Mouse (Mus musculus) midbrain, embryonic 12.5 days (tissue): Measurements from ENCODE around the gene Hist1h2ah. TPM values are rescaled to one million over a fixed set of nuclear protein-coding genes. Genes with fewer than 3 reads are reported as not detected.
"Not testable (repeated sequence)": the region's sequence is repeated elsewhere in the genome, so short reads cannot be mapped to it uniquely, and the experiment has no call there.

ENCODE experiments used
- ATAC-seq: fragments of 200-750 bp; cut with Nextera tagmentation; 2 replicates; pipeline ENCODE4 v1.8.0; 2017; ENCODE audit warnings: low read depth, moderate TSS enrichment, moderate library complexity; ENCODE audit not compliant: low FRiP score
- H3K27ac ChIP-seq: fragments of 300-500 bp; sonication (generic); replicated peaks from 2 replicates; pipeline ENCODE4 v1.5.1; 2016; ENCODE audit warnings: mild to moderate bottlenecking
- H3K27me3 ChIP-seq: fragments of 300-500 bp; sonication (generic); 2 replicates; pipeline ENCODE4 v1.6.1; 2016; ENCODE audit warnings: mild to moderate bottlenecking
- H3K36me3 ChIP-seq: fragments of 300-500 bp; sonication (generic); 2 replicates; pipeline ENCODE4 v1.6.1; 2016
- H3K4me1 ChIP-seq: fragments of 300-500 bp; sonication (generic); 2 replicates; pipeline ENCODE4 v1.6.1; 2016
- H3K4me2 ChIP-seq: fragments of 300-500 bp; sonication (generic); replicated peaks from 2 replicates; pipeline ENCODE4 v1.6.1; 2016; ENCODE audit warnings: mild to moderate bottlenecking, moderate library complexity
- H3K4me3 ChIP-seq: fragments of 300-500 bp; sonication (generic); 2 replicates; pipeline ENCODE4 v1.5.1; 2016; ENCODE audit warnings: mild to moderate bottlenecking
- H3K9ac ChIP-seq: fragments of 300-500 bp; sonication (generic); replicated peaks from 2 replicates; pipeline ENCODE4 v1.6.1; 2016; ENCODE audit warnings: mild to moderate bottlenecking, moderate library complexity
- H3K9me3 ChIP-seq: fragments of 300-500 bp; sonication (generic); 2 replicates; pipeline ENCODE4 v1.6.1; 2016; ENCODE audit warnings: mild to moderate bottlenecking
- WGBS: fragments of 180-500 bp; shearing (Covaris S2); methylation state at CpG from one replicate; pipeline ENCODE4 v1.1.7; 2016; 5-methylcytosine and 5-hydroxymethylcytosine counted together
- polyA plus RNA-seq: library from polyadenylated mRNA; unstranded; fragments of >200 nt; fragmentation: Nextera tagmentation; extraction: Ambion mirVana; gene quantifications from 2 replicates; pipeline ENCODE4 v1.2.1, GENCODE M21; 2016

Gene Hist1h2ah
- polyA plus RNA-seq, 1 experiment from 2014 or later = 10.1 TPM

DNA sequence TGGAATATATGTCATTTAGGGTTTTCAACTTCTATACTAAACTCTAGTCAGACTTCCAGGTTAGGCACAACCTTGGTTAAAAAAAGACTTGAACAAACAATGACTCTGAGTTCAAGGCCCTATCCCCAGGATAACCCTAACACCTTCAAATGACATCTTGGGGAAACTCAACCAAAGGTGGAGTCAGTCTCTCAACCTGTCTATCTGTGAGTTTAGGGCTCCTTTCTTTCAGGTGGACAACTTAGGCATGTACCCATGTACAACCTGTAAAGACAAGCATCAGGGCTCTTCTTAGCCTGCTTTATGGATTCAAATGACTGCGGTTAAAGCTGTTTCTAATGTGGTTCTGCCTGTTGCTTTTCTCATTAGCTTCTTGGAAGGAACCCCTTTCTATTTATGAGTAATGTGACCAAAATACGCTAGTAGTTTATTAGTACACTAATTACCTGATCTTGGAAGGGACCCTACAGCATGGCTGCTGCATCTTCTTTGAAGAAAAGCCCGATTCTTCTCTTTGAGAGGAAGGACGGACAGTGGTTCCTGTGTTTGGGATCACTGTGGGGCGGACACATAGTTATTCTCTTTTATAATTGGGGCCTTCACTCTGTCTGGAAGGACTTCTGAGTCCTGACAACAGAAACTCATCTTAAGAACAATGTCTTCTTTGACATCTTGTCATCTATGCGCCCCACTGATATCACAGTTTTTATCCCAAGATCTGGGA is 9.2 kb upstream of the Hist1h2ah start:
- Histone ChIP-seq H3K4me2 (peak overlapping the region; percentile 60), H3K9ac (no peak overlapping the region), H3K27ac (no peak overlapping the region), H3K4me1 (peaks cover 21% of the 10 kb centered on the region), H3K36me3 (no peaks in the 10 kb centered on the region), H3K27me3 (no peaks in the 10 kb centered on the region), H3K4me3 (peak overlapping the region; percentile 40; the same call in 1 of the 2 replicates), H3K9me3 (no peaks in the 10 kb centered on the region)
- no peak for ATAC-seq
- 86% methylated on average over 6 of the region's 6 CpGs for WGBS

DNA sequence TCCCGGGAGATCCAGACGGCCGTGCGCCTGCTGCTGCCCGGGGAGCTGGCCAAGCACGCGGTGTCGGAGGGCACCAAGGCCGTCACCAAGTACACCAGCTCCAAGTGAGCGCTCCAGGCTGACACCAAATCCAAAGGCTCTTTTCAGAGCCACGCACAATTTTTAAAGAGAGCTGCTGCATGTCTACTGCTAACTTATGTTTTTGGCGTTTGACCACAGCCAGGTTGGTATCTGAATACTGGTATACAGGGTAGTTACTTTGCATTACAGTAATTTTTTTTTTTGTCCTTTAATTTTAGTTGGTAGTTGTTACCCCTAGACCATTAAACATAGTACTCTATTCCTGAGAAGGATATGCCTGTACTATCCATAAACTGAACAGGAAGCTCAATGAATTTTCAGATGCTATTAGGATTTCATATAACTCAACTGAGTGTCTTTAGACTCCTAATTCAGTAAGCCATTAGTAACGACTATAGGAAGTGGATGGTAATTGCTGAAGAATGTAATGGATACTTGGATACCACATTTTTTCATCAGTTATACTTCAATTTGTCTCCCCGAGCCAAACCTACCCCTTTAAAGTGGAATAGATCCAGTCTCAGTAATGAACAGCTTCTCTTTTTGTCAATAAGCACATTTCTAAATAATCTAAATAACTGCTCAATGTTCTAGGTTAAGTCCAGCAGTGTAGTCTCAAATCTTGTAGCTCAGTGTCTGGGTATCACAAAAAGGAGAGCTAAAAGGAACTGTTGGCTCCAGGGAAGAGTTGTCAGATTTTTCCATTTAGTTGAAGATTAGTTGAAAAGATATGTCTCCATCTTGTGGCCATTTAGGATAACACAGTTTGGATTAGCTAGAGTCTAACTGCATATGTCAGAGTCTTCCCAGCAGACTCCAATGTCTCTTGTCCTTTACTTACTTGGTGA is 8.4 kb upstream of the Hist1h2ah start:
- Histone ChIP-seq H3K4me3 (peak overlapping the region; percentile 40), H3K27me3 (no peaks in the 10 kb centered on the region), H3K4me1 (peaks cover 21% of the 10 kb centered on the region), H3K9me3 (no peaks in the 10 kb centered on the region), H3K36me3 (no peaks in the 10 kb centered on the region), H3K27ac (peak overlapping the region; percentile 78), H3K4me2 (peak overlapping the region; percentile 60), H3K9ac (peak overlapping the region; percentile 54; the same call in 1 of the 2 replicates)
- peak; percentile 21; the same call in 1 of the 2 replicates for ATAC-seq
- 1% methylated on average over 11 of the region's 14 CpGs for WGBS

- H3K27me3 ChIP-seq, H3K9me3 ChIP-seq, H3K36me3 ChIP-seq: not testable (repeated sequence)
- Histone ChIP-seq H3K4me2 (peak within 1 kb of the TSS; percentile 65), H3K4me3 (peak within 1 kb of the TSS; percentile 41), H3K4me1 (peaks cover 21% of the 10 kb centered on the region), H3K9ac (peak within 1 kb of the TSS; percentile 61), H3K27ac (peak within 1 kb of the TSS; percentile 93)
- under 1% methylated on average over 35 of the region's 80 CpGs for WGBS
- peak; percentile 92 for ATAC-seq
Observed at GRCm38 (mm10) chr13:22042568-22043502, 7.5 kb upstream of the Hist1h2ah start, which contains the start of the genes Hist1h2ag and Hist1h2bj. TSS of gene Hist1h2ag (minus strand) at chr13:22042944. TSS of gene Hist1h2bj (plus strand) at chr13:22043214.

DNA sequence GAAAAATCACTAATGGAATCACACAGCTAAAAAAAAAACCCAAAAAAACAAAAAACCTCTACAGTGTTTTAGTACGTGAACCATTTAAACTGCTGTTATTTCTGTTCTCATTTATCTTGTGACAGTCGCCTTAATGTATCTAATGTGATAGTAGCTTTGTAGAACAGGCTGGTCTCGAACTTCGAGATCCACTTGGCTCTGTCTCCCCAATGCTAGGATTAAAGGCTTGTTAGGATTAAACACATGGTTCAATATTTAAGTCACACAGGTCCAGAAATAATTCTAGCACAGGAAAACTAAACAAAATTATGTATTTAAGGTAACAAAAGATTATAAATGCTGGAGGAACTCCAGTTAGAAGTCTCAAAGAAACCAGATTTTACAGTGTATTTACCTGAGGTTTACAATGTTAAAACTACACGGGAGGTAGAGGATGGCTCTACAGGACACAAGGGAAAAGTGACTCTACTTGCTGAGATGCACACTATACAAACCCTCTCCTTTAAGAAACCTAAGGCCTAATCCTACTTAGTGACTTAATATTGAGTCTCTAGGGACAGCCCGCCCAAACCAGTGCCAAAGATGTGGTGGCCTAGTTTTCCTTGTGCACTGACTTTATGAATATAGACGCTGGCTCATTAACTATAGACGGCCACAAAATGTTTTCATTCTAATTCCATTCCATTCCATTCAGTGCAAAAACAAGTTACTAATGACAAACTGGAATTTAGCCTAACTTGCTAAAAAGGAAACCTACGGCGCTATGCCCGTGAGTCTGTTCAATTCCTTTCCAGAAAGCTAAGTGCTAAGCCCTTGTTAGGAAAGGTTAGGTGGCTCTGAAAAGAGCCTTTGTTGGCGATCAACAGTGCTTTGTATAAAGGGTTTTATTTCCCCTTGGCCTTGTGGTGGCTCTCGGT is 6.5 kb upstream of the Hist1h2ah start:
- H3K36me3 ChIP-seq = no peaks in the 10 kb centered on the region
- no peaks in the 10 kb centered on the region for H3K27me3 ChIP-seq
- H3K4me3 ChIP-seq = peak overlapping the region; percentile 41
- no peaks in the 10 kb centered on the region for H3K9me3 ChIP-seq
- ATAC-seq = no peak
- peak overlapping the region; percentile 65 for H3K4me2 ChIP-seq
- peaks cover 21% of the 10 kb centered on the region for H3K4me1 ChIP-seq
- peak overlapping the region; percentile 93 for H3K27ac ChIP-seq
- 1% methylated on average over 13 of the region's 13 CpGs for WGBS
- H3K9ac ChIP-seq = peak overlapping the region; percentile 61

GRCm38 (mm10) chr13:22041142-22041536 is 5.8 kb upstream of the Hist1h2ah start, which contains the start of gene Hist1h4i:
TSS of gene Hist1h4i (minus strand) at chr13:22041362.
- Histone ChIP-seq H3K4me2 (peak within 1 kb of the TSS; percentile 65), H3K9ac (peak within 1 kb of the TSS; percentile 61), H3K27ac (peak within 1 kb of the TSS; percentile 93), H3K4me3 (peak within 1 kb of the TSS; percentile 44), H3K4me1 (peaks cover 28% of the 10 kb centered on the region)
- ATAC-seq = peak; percentile 57
- H3K27me3 ChIP-seq, H3K9me3 ChIP-seq, H3K36me3 ChIP-seq: not testable (repeated sequence)
- WGBS = under 1% methylated on average over 22 of the region's 27 CpGs

DNA sequence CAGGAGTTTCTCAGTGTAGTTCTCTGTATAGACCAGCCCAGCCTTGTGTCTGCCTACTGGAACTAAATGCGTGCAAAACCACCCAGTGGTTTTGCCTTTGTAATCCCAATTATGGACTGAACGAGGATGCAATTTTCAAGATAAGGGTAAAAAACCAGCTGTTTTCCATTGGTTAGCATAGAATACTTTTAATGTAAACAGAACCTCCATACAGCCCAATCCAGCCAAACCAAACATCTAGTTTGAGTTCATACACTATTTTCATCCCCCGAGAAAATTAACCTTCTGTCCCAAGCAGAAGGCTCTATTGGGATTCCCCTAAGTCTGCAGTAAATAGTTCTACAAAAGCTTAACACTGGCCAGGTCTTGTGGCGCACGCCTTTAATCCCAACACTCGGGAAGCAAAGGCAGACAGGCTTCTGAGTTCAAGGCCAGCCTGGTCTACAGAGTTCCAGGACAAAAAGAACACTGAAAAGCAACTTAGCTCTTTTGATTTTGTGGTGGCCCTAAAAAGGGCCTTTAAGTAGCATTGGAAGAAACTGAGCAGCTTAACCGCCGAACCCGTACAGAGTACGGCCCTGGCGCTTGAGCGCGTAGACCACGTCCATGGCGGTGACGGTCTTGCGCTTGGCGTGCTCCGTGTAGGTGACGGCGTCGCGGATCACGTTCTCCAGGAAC is 5.2 kb upstream of the Hist1h2ah start:
- H3K36me3 ChIP-seq = no peaks in the 10 kb centered on the region
- peak overlapping the region; percentile 44 for H3K4me3 ChIP-seq
- H3K9ac ChIP-seq = peak overlapping the region; percentile 47
- H3K27ac ChIP-seq = peak overlapping the region; percentile 89
- WGBS = under 1% methylated on average over 24 of the region's 24 CpGs
- peaks cover 29% of the 10 kb centered on the region for H3K4me1 ChIP-seq
- no peaks in the 10 kb centered on the region for H3K9me3 ChIP-seq
- H3K4me2 ChIP-seq = peak overlapping the region; percentile 65
- no peaks in the 10 kb centered on the region for H3K27me3 ChIP-seq
- peak; percentile 4; the same call in 1 of the 2 replicates for ATAC-seq

- 10% methylated on average over 2 of the region's 2 CpGs for WGBS
- Histone ChIP-seq H3K4me1 (peaks cover 29% of the 10 kb centered on the region), H3K4me2 (peak overlapping the region; percentile 65), H3K4me3 (peak overlapping the region; percentile 44), H3K9me3 (no peaks in the 10 kb centered on the region), H3K27me3 (no peaks in the 10 kb centered on the region), H3K27ac (peak overlapping the region; percentile 89), H3K9ac (peak overlapping the region; percentile 47), H3K36me3 (no peaks in the 10 kb centered on the region)
- ATAC-seq = no peak
Observed at GRCm38 (mm10) chr13:22039951-22040463, 4.6 kb upstream of the Hist1h2ah start.

DNA sequence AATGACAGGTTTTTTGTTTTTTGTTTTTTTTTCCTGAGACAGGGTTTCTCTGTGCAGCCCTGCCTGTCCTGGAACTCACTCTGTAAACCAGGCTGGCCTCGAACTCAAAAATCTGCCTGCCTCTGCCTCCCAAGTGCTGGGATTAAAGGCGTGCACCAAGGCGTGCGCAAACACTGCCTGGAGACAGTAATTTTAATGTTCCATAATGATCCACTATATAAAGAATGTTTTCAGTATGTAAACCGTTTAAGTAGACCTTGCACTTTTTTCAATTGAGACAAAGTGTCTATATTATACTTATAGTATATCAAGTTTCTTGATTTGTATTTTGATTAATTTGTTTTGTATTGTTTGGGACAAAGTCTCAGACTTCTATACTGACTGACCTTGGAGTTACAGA is 4.0 kb upstream of the Hist1h2ah start:
- Histone ChIP-seq H3K4me3 (no peak overlapping the region), H3K4me2 (no peak overlapping the region), H3K9me3 (no peaks in the 10 kb centered on the region), H3K27ac (0 out of 2 replicates have a peak overlapping the region, but pooled peaks have one; percentile 89), H3K9ac (no peak overlapping the region), H3K36me3 (no peaks in the 10 kb centered on the region), H3K27me3 (no peaks in the 10 kb centered on the region), H3K4me1 (peaks cover 34% of the 10 kb centered on the region)
- no peak for ATAC-seq
- 63% methylated on average over 5 of the region's 5 CpGs for WGBS

DNA sequence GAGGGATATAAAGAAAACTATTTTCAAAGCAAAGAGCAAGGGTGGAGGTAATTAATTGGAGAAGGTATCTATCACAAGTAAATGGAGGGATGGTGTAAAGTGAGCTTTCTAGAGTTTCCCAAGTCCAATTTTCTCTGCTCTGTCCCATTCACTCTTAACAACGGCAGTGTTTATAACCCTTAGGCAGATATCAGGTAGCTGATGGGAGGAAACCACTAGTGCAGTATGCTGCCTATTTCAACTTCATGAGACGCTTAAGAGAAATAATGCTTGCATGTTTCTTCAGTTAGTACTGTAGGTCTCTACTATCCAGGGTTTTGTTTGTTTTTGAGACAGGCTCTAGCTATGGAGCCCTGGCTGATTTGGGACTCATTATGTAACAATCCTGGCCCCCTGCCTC is 2.0 kb upstream of the Hist1h2ah start:
- H3K4me1 ChIP-seq = peaks cover 36% of the 10 kb centered on the region
- no peak overlapping the region for H3K9ac ChIP-seq
- no peaks in the 10 kb centered on the region for H3K27me3 ChIP-seq
- peak overlapping the region; percentile 22 for H3K27ac ChIP-seq
- H3K9me3 ChIP-seq = no peaks in the 10 kb centered on the region
- H3K4me3 ChIP-seq = no peak overlapping the region
- ATAC-seq = no peak
- H3K4me2 ChIP-seq = 0 out of 2 replicates have a peak overlapping the region, but pooled peaks have one; percentile 11
- WGBS = 84% methylated on average over 2 of the region's 2 CpGs
- no peaks in the 10 kb centered on the region for H3K36me3 ChIP-seq

DNA sequence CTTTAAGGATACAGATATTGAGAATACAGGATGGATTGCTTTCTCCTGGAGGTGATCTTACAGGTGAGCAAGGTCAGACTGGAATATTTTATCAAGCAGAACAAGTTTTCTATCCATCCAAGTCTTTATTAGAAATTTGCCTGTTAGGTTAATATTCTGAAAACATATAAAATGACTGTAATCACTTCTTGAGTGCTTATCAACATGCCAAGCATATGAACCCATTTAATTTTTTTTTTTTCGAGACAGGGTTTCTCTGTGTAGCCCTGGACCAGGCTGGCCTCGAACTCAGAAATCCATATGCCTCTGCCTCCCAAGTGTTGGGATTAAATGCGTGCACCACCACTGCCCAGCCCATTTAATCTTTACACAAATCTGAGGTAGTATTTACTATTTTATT is 1.6 kb upstream of the Hist1h2ah start:
- WGBS = 53% methylated on average over 3 of the region's 3 CpGs
- H3K9me3 ChIP-seq = no peaks in the 10 kb centered on the region
- H3K4me1 ChIP-seq = peaks cover 32% of the 10 kb centered on the region
- H3K4me3 ChIP-seq = 0 out of 2 replicates have a peak overlapping the region, but pooled peaks have one; percentile 38
- no peak overlapping the region; the same call in 1 of the 2 replicates for H3K9ac ChIP-seq
- H3K36me3 ChIP-seq = no peaks in the 10 kb centered on the region
- H3K4me2 ChIP-seq = peak overlapping the region; percentile 67
- no peak for ATAC-seq
- H3K27ac ChIP-seq = peak overlapping the region; percentile 83
- no peaks in the 10 kb centered on the region for H3K27me3 ChIP-seq
